Comparison of ENCODE assay signal across 7 mouse cellular contexts in genomic region chr11:72354971-72355728, GRCm38 (mm10). TPM values are rescaled to one million over a fixed set of nuclear protein-coding genes. Genes with fewer than 3 reads are reported as not detected.
DNase-seq lines count a peak whose midpoint lies in the region; ATAC-seq and TF ChIP-seq lines count a peak whose summit lies in the region.

No protein-coding gene starts in this region.

- no peak overlapping the region for H3K4me3 ChIP-seq in limb, embryonic 14.5 days (replicated peaks; ENCODE audit: low read length)
- H3K4me3 ChIP-seq in midbrain, embryonic 15.5 days, result no peak overlapping the region

- H3K27me3 ChIP-seq in limb, embryonic 14.5 days (ENCODE audit: control insufficient read depth, insufficient read depth, low read length), result no peaks in the 10 kb centered on the region
- no peaks in the 10 kb centered on the region for H3K27me3 ChIP-seq in midbrain, embryonic 15.5 days (replicated peaks)

- H3K36me3 ChIP-seq in limb, embryonic 14.5 days (ENCODE audit: control insufficient read depth, insufficient read depth, low read length), result no peaks in the 10 kb centered on the region
- no peaks in the 10 kb centered on the region for H3K36me3 ChIP-seq in midbrain, embryonic 15.5 days (replicated peaks)

- no peak overlapping the region for H3K27ac ChIP-seq in limb, embryonic 14.5 days (replicated peaks; ENCODE audit: low read depth, low read length)
- H3K27ac ChIP-seq in midbrain, embryonic 15.5 days, result no peak overlapping the region

- 24% methylated on average over 20 of the region's 20 CpGs for WGBS in limb, embryonic 14.5 days
- 30% methylated on average over 20 of the region's 20 CpGs for WGBS in midbrain, embryonic 15.5 days

- ATAC-seq in granulocyte monocyte progenitor cell, adult 5-6 weeks (replicated peaks; ENCODE audit: poor library complexity, severe bottlenecking), result peak; percentile 91
- ATAC-seq in limb, embryonic 14.5 days (ENCODE audit: low FRiP score, low read depth), result no peak; the same call in 1 of the 2 replicates
- ATAC-seq in midbrain, embryonic 15.5 days (replicated peaks), result no peak

- peak overlapping the region; percentile 32; the same call in 1 of the 2 replicates for H3K4me2 ChIP-seq in limb, embryonic 14.5 days (replicated peaks; ENCODE audit: low read depth, low read length, severe bottlenecking)
- H3K4me2 ChIP-seq in midbrain, embryonic 15.5 days, result peak overlapping the region; percentile 19; the same call in 1 of the 2 replicates

- peak; percentile 63 for DNase-seq in adrenal gland, adult 2 months
- peak; percentile 87 for DNase-seq in embryo, embryonic 10.5 days (ENCODE audit: low spot score)
- DNase-seq in kidney, adult 11 months, result peak; percentile 34
- peak; percentile 81 for DNase-seq in limb, embryonic 14.5 days (ENCODE audit: low spot score)
- peak; percentile 41 to 54 for DNase-seq in spleen, postnatal 36 days (ENCODE audit: low spot score in 2 of 2)

- H3K4me1 ChIP-seq in limb, embryonic 14.5 days (ENCODE audit: control insufficient read depth, insufficient read depth, low read length), result 0 out of 2 replicates have a peak, but pooled peaks cover 3% of the 10 kb centered on the region
- H3K4me1 ChIP-seq in midbrain, embryonic 15.5 days, result peaks cover 4% of the 10 kb centered on the region; the same call in 1 of the 2 replicates

- no peak for TF ChIP-seq POLR2A in limb, embryonic 14.5 days (IDR thresholded peaks at IDR 0.05; ENCODE audit: borderline replicate concordance, extremely low read depth, insufficient read depth, insufficient read length)

- no peak overlapping the region for H3K9ac ChIP-seq in limb, embryonic 14.5 days (ENCODE audit: low read depth, low read length, severe bottlenecking)
- no peak overlapping the region for H3K9ac ChIP-seq in midbrain, embryonic 15.5 days

- H3K9me3 ChIP-seq in limb, embryonic 14.5 days (ENCODE audit: control insufficient read depth, low read length), result no peaks in the 10 kb centered on the region
- H3K9me3 ChIP-seq in midbrain, embryonic 15.5 days, result no peaks in the 10 kb centered on the region

RNA-seq across cellular contexts. Expression of gene Tekt1, which starts 7.1 kb away (rescaled TPM):
- total RNA-seq in adrenal gland, adult 2 months (2021), result under 1 TPM; 0.21 to 0.86 TPM
- 0.07 and 0.17 TPM in 2 replicates for polyA plus RNA-seq in adrenal gland, adult 2 months (2012; rRNA removed)
- not detected in 2 replicates for total RNA-seq in granulocyte monocyte progenitor cell, adult 5-6 weeks (2014; fragmentation: Nextera tagmentation)
- total RNA-seq in granulocyte monocyte progenitor cell, adult 5-6 weeks (2017), result 0.15 TPM in 1 of 2 replicates, not detected in the other
- 0.87 and 1.3 TPM in 2 replicates for polyA plus RNA-seq in limb, embryonic 14.5 days (2012; rRNA removed)
- 1.5 and 2.2 TPM in 2 replicates for polyA plus RNA-seq in limb, embryonic 14.5 days (2014; fragmentation: Nextera tagmentation; extraction: Ambion mirVana)
- polyA plus RNA-seq in midbrain, embryonic 15.5 days (2015; fragmentation: Nextera tagmentation; extraction: Ambion mirVana), result 9.7 and 11.2 TPM in 2 replicates

RNA-seq across cellular contexts. Expression of gene Fbxo39, which starts 40.9 kb away (rescaled TPM):
- not detected for total RNA-seq in adrenal gland, adult 2 months (2021)
- 0.06 TPM in 1 of 2 replicates, not detected in the other for polyA plus RNA-seq in adrenal gland, adult 2 months (2012; rRNA removed)
- total RNA-seq in granulocyte monocyte progenitor cell, adult 5-6 weeks (2014; fragmentation: Nextera tagmentation), result not detected in 2 replicates
- total RNA-seq in granulocyte monocyte progenitor cell, adult 5-6 weeks (2017), result not detected in 2 replicates
- not detected in 2 replicates for polyA plus RNA-seq in limb, embryonic 14.5 days (2012; rRNA removed)
- not detected in 2 replicates for polyA plus RNA-seq in limb, embryonic 14.5 days (2014; fragmentation: Nextera tagmentation; extraction: Ambion mirVana)
- polyA plus RNA-seq in midbrain, embryonic 15.5 days (2015; fragmentation: Nextera tagmentation; extraction: Ambion mirVana), result not detected in 2 replicates

RNA-seq across cellular contexts. Expression of gene Xaf1, which starts 53.7 kb away (rescaled TPM):
- 10 to 100 TPM; 22.3 to 28.9 TPM for total RNA-seq in adrenal gland, adult 2 months (2021)
- 26.9 and 28.1 TPM in 2 replicates for polyA plus RNA-seq in adrenal gland, adult 2 months (2012; rRNA removed)
- total RNA-seq in granulocyte monocyte progenitor cell, adult 5-6 weeks (2014; fragmentation: Nextera tagmentation), result 3.6 and 8.9 TPM in 2 replicates
- 2.0 and 11.7 TPM in 2 replicates for total RNA-seq in granulocyte monocyte progenitor cell, adult 5-6 weeks (2017)
- 1.1 and 2.9 TPM in 2 replicates for polyA plus RNA-seq in limb, embryonic 14.5 days (2012; rRNA removed)
- 1.9 and 2.0 TPM in 2 replicates for polyA plus RNA-seq in limb, embryonic 14.5 days (2014; fragmentation: Nextera tagmentation; extraction: Ambion mirVana)
- 2.0 and 2.1 TPM in 2 replicates for polyA plus RNA-seq in midbrain, embryonic 15.5 days (2015; fragmentation: Nextera tagmentation; extraction: Ambion mirVana)

RNA-seq across cellular contexts. Expression of gene Smtnl2, which starts 56.4 kb away (rescaled TPM):
- 1 to 10 TPM; 2.4 to 2.5 TPM for total RNA-seq in adrenal gland, adult 2 months (2021)
- polyA plus RNA-seq in adrenal gland, adult 2 months (2012; rRNA removed), result 4.4 and 5.6 TPM in 2 replicates
- 0.79 and 1.2 TPM in 2 replicates for total RNA-seq in granulocyte monocyte progenitor cell, adult 5-6 weeks (2014; fragmentation: Nextera tagmentation)
- not detected in 2 replicates for total RNA-seq in granulocyte monocyte progenitor cell, adult 5-6 weeks (2017)
- polyA plus RNA-seq in limb, embryonic 14.5 days (2012; rRNA removed), result 23.9 and 24.2 TPM in 2 replicates
- polyA plus RNA-seq in limb, embryonic 14.5 days (2014; fragmentation: Nextera tagmentation; extraction: Ambion mirVana), result 31.9 and 33.2 TPM in 2 replicates
- 8.1 and 9.3 TPM in 2 replicates for polyA plus RNA-seq in midbrain, embryonic 15.5 days (2015; fragmentation: Nextera tagmentation; extraction: Ambion mirVana)

Comparison
In these comparisons a context has a peak if more than half of its experiments do, and no peak if none do; other contexts are left out.
1. DNase-seq: peak in every context shown above with its lines; median percentile 87 in embryo, embryonic 10.5 days; 81 in limb, embryonic 14.5 days; 63 in adrenal gland, adult 2 months; 48 in spleen, postnatal 36 days; 34 in kidney, adult 11 months.